Mouse (Mus musculus) hindbrain, embryonic 11.5 days (tissue): Measurements from ENCODE around the gene Trim26. TPM values are rescaled to one million over a fixed set of nuclear protein-coding genes. Genes with fewer than 3 reads are reported as not detected.

Experiments
- ATAC-seq: fragments of 200-750 bp; cut with Nextera tagmentation; 2 replicates; pipeline ENCODE4 v1.8.0; 2017; ENCODE audit warnings: mild to moderate bottlenecking, moderate TSS enrichment, moderate library complexity; ENCODE audit not compliant: low FRiP score
- DNase-seq: peaks from one replicate; pipeline ENCODE4 v3.0.0-alpha.2; 2015; ENCODE audit warnings: low spot score
- H3K27ac ChIP-seq: fragments of 300-500 bp; sonication (generic); 2 replicates; pipeline ENCODE4 v1.5.1; 2014; ENCODE audit warnings: mild to moderate bottlenecking, low read depth, low read length
- H3K27me3 ChIP-seq: fragments of 300-500 bp; sonication (generic); 2 replicates; pipeline ENCODE4 v1.6.1; 2014; ENCODE audit warnings: mild to moderate bottlenecking, low read length, moderate library complexity, mixed read lengths; ENCODE audit not compliant: control insufficient read depth, insufficient read depth
- H3K36me3 ChIP-seq: fragments of 300-500 bp; sonication (generic); 2 replicates; pipeline ENCODE4 v1.6.1; 2014; ENCODE audit warnings: mild to moderate bottlenecking, low read length, moderate library complexity, mixed read lengths; ENCODE audit not compliant: control insufficient read depth, insufficient read depth
- H3K4me1 ChIP-seq: fragments of 300-500 bp; sonication (generic); replicated peaks from 2 replicates; pipeline ENCODE4 v1.6.1; 2014; ENCODE audit warnings: low read length, mixed read lengths; ENCODE audit not compliant: control insufficient read depth, insufficient read depth
- H3K4me2 ChIP-seq: fragments of 300-500 bp; sonication (generic); replicated peaks from 2 replicates; pipeline ENCODE4 v1.6.1; 2014; ENCODE audit warnings: mild to moderate bottlenecking, low read depth, low read length
- H3K4me3 ChIP-seq: fragments of 300-500 bp; sonication (generic); 2 replicates; pipeline ENCODE4 v1.5.1; 2014; ENCODE audit warnings: low read depth, low read length
- H3K9ac ChIP-seq: fragments of 300-500 bp; sonication (generic); 2 replicates; pipeline ENCODE4 v1.6.1; 2014; ENCODE audit warnings: low read depth, low read length
- H3K9me3 ChIP-seq: fragments of 300-500 bp; sonication (generic); 2 replicates; pipeline ENCODE4 v1.6.1; 2016; ENCODE audit warnings: low read length; ENCODE audit not compliant: control insufficient read depth
- WGBS: fragments of 180-500 bp; shearing (Covaris S2); extraction: QIAGEN DNeasy Blood & Tissue Kit; methylation state at CpG from one replicate; pipeline ENCODE4 v1.1.7; 2014; 5-methylcytosine and 5-hydroxymethylcytosine counted together
- polyA plus RNA-seq: library from polyadenylated mRNA; unstranded; fragments of >200 nt; fragmentation: Nextera tagmentation; extraction: Ambion mirVana; gene quantifications from 2 replicates; pipeline ENCODE4 v1.2.1, GENCODE M21; 2014

Gene Trim26
- polyA plus RNA-seq, 1 experiment from 2014 or later: 35.2 TPM

DNA sequence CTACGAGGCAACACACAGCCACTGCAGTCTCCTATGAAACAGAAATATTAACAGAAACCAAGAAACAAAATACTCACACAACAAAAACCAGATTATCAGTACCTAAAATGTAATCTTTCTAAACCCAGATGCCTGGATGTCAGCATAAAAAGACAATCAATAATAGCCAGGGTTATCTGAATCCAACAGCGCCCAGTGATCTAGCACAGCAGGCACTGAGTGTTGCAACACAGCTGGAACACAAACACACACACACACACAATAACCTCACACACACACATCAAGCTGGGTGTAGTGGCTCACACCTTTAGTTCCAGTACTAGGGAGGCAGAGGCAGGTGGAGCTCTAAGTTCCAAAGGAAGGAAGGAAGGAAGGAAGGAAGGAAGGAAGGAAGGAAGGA, 8.4 kb upstream of the Trim26 start:
- H3K4me2 ChIP-seq: no peak overlapping the region
- no peaks in the 10 kb centered on the region for H3K9me3 ChIP-seq
- no peak overlapping the region for H3K27ac ChIP-seq
- H3K4me3 ChIP-seq: no peak overlapping the region
- no peak overlapping the region for H3K9ac ChIP-seq
- no peaks in the 10 kb centered on the region for H3K36me3 ChIP-seq
- no peaks in the 10 kb centered on the region for H3K27me3 ChIP-seq
- ATAC-seq (no peak), DNase-seq (no peak)
- no peaks in the 10 kb centered on the region for H3K4me1 ChIP-seq
- WGBS: 96% methylated on average over 2 of the region's 2 CpGs

DNA sequence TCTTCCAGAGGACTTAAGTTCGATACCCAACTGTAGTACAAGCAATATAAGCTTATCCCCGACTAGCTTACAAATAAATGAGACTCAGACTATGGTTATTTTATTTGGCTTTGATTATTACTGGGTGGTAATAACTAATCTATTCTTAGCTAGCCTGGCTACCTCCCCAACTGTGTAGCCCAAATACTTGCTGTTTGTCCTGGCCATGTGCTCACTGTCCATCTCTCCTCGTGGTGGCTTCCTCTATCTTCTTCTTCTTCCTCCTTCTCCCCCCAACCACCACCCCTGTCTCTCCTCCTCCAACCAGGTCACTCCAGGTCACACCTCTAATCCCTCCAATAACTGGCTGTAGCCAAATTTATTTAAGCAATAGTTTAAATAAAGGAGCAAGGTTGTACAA, 6.5 kb upstream of the Trim26 start:
- DNase-seq (no peak), ATAC-seq (no peak)
- H3K36me3 ChIP-seq: no peaks in the 10 kb centered on the region
- H3K4me2 ChIP-seq: no peak overlapping the region
- H3K4me3 ChIP-seq: no peak overlapping the region
- no peak overlapping the region for H3K27ac ChIP-seq
- H3K9ac ChIP-seq: no peak overlapping the region
- 78% methylated on average over 3 of the region's 3 CpGs for WGBS
- no peaks in the 10 kb centered on the region for H3K4me1 ChIP-seq
- H3K9me3 ChIP-seq: no peaks in the 10 kb centered on the region
- H3K27me3 ChIP-seq: no peaks in the 10 kb centered on the region

- H3K36me3 ChIP-seq: no peaks in the 10 kb centered on the region
- H3K4me3 ChIP-seq: no peak overlapping the region
- no peak for ATAC-seq
- no peak for DNase-seq
- 63% methylated on average over 4 of the region's 4 CpGs for WGBS
- no peak overlapping the region for H3K4me2 ChIP-seq
- no peaks in the 10 kb centered on the region; the same call in 1 of the 2 replicates for H3K4me1 ChIP-seq
- no peaks in the 10 kb centered on the region for H3K9me3 ChIP-seq
- H3K27ac ChIP-seq: no peak overlapping the region
- no peak overlapping the region for H3K9ac ChIP-seq
- no peaks in the 10 kb centered on the region for H3K27me3 ChIP-seq
Measured at GRCm38 (mm10) chr17:36832694-36833093, 4.2 kb upstream of the Trim26 start.

DNA sequence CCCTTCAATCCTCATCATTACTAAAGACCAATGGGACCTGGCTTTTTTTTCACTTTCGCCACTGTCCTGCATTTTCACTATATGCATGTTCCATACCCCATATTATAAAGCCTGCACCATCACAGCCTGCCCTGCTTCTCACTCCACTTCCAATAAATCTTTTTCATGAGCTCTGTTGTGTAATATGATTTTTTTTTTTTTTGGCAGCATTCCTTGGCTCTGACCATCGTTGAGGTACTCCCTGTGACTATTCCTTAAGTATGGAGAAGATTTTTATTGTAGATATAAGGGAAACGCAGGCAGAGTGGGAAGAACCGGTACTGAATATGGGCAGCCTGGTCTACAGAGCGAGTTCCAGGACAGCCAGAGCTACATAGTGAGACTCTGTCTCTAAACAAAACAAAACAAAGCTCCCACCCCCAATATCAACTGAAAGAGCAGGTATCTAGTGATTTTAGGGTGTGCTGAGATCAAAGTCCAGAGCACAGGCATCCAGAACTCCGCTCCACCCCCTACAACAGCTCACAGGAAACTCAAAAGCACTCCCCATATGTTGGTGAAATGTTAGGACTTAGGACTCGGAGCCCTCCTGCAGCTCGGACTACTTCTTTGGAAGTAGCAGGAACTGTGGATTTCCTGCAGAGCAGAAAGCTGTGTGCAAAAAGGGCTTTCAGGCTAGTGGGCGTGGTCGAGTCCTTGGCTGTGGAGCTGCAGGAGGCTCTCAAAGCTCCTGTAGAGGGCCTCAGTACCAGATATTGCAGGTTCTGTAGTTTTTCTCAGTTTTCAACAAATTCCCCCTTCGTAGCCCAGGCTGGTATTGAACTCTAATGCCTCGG, 1.1 kb upstream of the Trim26 start:
- Histone ChIP-seq H3K4me1 (no peaks in the 10 kb centered on the region; the same call in 1 of the 2 replicates), H3K9me3 (no peaks in the 10 kb centered on the region), H3K27me3 (no peaks in the 10 kb centered on the region), H3K4me2 (peak overlapping the region; percentile 64), H3K27ac (no peak overlapping the region), H3K4me3 (no peak overlapping the region; the same call in 1 of the 2 replicates), H3K9ac (no peak overlapping the region), H3K36me3 (no peaks in the 10 kb centered on the region)
- 34% methylated on average over 12 of the region's 12 CpGs for WGBS
- DNase-seq (peak; percentile 61), ATAC-seq (no peak)

DNA sequence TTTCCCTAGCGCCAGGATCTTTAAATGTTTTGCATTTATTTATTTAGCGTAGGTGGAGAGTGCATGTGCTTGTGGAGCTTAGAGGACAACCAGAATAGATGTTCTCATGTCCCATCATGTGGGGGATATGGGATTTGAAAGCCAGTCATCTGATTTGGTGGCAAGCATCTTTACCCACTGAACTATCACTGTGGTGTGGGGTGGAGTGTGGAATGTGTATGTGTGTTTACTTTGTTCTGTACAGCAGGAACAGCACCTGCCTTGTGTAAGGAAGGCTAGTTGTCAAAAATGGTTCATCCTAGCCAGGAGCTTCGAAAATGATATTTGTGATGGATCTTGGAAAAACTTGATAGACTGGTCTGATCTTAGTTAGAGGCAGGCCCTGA, 514 bp upstream of the Trim26 start:
- H3K4me1 ChIP-seq: no peaks in the 10 kb centered on the region; the same call in 1 of the 2 replicates
- ATAC-seq (peak; percentile 30), DNase-seq (no peak)
- no peaks in the 10 kb centered on the region for H3K27me3 ChIP-seq
- H3K9ac ChIP-seq: peak overlapping the region; percentile 47
- H3K9me3 ChIP-seq: no peaks in the 10 kb centered on the region
- H3K36me3 ChIP-seq: no peaks in the 10 kb centered on the region
- peak overlapping the region; percentile 72 for H3K4me3 ChIP-seq
- peak overlapping the region; percentile 64 for H3K4me2 ChIP-seq
- peak overlapping the region; percentile 56; the same call in 1 of the 2 replicates for H3K27ac ChIP-seq
- WGBS: 17% methylated on average over 3 of the region's 3 CpGs

DNA sequence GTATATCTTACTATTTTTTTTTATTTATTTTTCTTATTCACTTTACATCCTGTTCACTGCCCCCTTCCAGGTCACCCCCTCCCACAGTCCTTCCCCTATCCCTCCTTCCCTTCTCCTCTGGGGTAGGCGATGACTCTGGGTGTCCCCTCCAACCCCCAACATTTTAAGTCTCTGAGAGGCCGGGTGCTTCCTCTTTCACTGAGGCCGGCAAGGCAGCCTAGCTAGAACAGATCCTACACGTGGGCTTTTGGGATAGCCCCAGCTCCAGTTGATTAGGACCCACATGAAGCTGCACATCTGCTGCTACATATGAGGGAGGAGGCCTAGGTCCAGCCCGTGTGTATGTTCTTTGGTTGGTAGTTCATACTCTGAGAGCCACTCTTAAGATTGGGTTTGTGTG, 2.1 kb downstream of the Trim26 start:
- DNase-seq (no peak), ATAC-seq (no peak)
- Histone ChIP-seq H3K9me3 (no peaks in the 10 kb centered on the region), H3K27me3 (no peaks in the 10 kb centered on the region), H3K27ac (no peak overlapping the region), H3K4me3 (no peak overlapping the region), H3K4me2 (no peak overlapping the region), H3K9ac (no peak overlapping the region), H3K4me1 (no peaks in the 10 kb centered on the region; the same call in 1 of the 2 replicates), H3K36me3 (no peaks in the 10 kb centered on the region)
- WGBS: 86% methylated on average over 5 of the region's 5 CpGs

DNA sequence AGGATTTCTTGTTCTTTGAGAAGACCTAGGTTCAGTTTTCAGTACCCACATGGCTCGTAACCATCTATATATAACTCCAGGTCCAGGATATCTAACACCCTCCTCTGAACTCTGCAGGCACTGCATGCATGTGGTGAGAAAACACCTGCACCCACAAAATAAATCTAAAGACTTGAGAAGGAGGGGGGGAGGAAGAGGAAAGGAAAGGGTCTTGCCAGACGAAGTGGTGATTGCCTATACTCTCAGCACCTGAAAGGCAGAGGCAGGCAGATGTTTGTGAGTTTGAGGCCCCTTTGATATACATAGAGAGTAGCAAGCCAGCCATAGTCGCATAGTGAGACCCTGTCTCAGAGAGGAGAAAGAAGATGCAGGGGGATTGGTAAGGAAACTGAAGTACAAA, 3.0 kb downstream of the Trim26 start:
- H3K27me3 ChIP-seq: no peaks in the 10 kb centered on the region
- ATAC-seq: no peak
- no peak overlapping the region for H3K9ac ChIP-seq
- no peak for DNase-seq
- no peak overlapping the region for H3K4me3 ChIP-seq
- H3K4me1 ChIP-seq: no peaks in the 10 kb centered on the region; the same call in 1 of the 2 replicates
- no peak overlapping the region for H3K4me2 ChIP-seq
- H3K9me3 ChIP-seq: no peaks in the 10 kb centered on the region
- no peak overlapping the region for H3K27ac ChIP-seq
- 87% methylated on average over 3 of the region's 3 CpGs for WGBS
- no peaks in the 10 kb centered on the region for H3K36me3 ChIP-seq

DNA sequence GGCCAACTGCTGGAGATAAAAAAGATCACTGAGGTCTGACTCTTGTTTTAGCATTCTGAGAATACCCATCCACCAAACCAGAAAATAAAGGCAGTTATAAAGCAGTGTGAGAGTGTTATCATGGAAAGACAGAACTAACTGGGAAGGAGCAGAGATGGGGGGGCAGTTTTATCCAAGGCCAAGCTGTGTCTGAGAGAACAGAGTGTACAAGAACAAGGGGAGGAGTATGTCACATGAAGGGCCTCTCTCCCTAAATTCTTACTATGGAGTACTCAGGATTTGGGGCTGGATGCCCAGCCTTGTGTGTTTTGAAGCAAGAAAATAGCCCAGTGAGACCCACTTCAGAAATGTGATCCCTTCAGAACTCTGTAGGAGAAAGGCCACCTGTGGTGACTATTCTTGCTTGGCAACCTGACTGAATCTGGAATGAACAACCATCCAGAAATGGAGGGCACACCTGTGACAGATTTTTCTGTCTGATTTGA, 4.1 kb downstream of the Trim26 start:
- no peak overlapping the region for H3K4me2 ChIP-seq
- no peak overlapping the region for H3K9ac ChIP-seq
- H3K4me3 ChIP-seq: no peak overlapping the region
- H3K4me1 ChIP-seq: no peaks in the 10 kb centered on the region; the same call in 1 of the 2 replicates
- ATAC-seq: no peak
- H3K27me3 ChIP-seq: no peaks in the 10 kb centered on the region
- H3K36me3 ChIP-seq: no peaks in the 10 kb centered on the region
- no peaks in the 10 kb centered on the region for H3K9me3 ChIP-seq
- H3K27ac ChIP-seq: no peak overlapping the region
- no peak for DNase-seq

- Histone ChIP-seq H3K4me2 (no peak overlapping the region), H3K9me3 (no peaks in the 10 kb centered on the region), H3K27ac (no peak overlapping the region), H3K9ac (no peak overlapping the region), H3K36me3 (no peaks in the 10 kb centered on the region), H3K4me3 (no peak overlapping the region), H3K4me1 (no peaks in the 10 kb centered on the region), H3K27me3 (no peaks in the 10 kb centered on the region)
- ATAC-seq (no peak), DNase-seq (no peak)
- 80% methylated on average over 7 of the region's 7 CpGs for WGBS
Measured at GRCm38 (mm10) chr17:36843696-36844095, 6.8 kb downstream of the Trim26 start.
